Mouse (Mus musculus): Measurements from ENCODE around the gene Mgea5.

The Mgea5 gene

GRCm38 (mm10) chr19:45725677-45726277 is 57.9 kb downstream of the Mgea5 start:
- no peak for DNase-seq

DNA sequence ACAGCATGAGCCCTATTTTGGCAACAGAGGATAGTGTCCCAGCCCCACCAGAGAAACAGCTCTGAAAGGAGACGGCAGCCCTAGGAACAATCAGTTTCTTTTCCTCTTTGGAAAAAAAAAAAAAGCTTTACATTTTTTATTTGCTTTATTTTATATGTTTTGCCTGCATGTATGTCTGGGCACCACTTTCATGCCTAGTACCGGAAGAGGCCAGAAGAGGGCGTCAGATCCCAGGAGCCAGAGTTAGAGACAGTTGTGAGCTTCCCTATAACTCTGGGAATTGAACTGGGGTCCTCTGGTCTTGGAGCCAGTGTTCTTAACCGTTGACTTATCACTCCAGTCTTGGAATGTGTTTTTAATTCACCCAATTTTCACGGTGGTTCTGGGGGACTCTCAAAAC is 61.4 kb downstream of the Mgea5 start:
- no peak for DNase-seq

- no peak for DNase-seq
Observed at GRCm38 (mm10) chr19:45718286-45718685, 65.4 kb downstream of the Mgea5 start.

GRCm38 (mm10) chr19:45717493-45718220 is 66.0 kb downstream of the Mgea5 start:
- peak; percentile 62 for DNase-seq

DNA sequence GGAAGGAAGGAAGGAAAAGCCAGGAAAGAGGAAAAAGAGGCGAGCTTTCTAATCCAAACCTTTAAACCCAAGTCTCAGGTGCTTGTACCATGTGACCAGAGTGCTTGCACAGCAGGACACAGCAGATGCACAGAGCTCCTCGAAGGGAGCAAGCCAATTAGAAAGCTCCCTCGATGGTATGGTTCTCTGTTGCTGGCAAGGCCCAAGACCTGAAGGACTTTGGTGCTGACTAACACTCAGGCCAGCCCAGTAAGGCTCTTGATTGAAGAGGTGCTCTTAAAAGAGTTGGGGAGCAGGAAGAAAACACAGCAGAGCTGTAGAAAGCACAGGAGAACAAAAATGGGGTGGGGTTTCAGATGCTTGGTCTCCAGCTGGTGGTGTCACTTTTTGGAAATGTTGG is 74.9 kb downstream of the Mgea5 start:
- no peak for DNase-seq
